Mouse (Mus musculus): Measurements from ENCODE around the gene Col6a1.
A peak's percentile ranks its signal among the peaks of the same experiment; 100 is the strongest.

The Col6a1 gene

DNA sequence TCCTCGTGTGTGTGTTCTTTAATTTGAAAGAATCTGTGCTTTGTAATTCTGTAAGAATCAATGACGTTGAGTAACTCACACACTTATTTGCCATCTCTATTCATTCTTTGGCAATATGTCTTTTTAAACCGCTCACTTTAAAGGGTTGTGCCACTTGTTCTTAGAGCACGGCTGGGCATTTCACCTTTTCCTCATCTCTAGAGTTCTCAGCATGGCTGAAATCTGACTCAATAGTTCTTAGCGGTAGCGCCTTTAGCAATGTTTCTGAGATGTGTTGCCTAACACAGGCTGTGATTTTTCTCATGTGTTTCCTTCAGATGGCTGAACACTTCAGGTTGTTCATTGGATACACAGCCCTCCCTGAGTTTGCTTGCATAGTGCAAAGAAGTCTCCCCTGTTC, 51.4 kb downstream of the Col6a1 start:
- no peak for DNase-seq

DNA sequence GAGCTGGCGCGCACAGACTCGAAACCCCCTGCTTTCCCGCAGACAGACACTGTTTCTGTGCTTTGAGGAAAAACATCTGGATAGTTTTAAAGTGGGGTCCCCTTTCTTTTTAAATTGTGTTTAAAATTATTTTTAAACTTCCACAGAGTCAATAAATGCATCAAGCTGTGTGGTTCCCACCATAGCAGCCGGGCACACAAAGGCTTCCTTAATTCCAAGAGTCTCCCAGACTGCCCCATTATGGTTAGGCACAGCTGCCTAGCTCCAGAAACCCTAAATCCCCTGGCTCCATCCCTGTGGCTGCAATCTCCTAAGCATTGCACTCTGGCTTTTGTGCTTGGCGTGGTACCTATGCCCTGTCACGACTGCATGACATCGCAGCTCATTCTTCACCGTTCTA, 54.0 kb downstream of the Col6a1 start:
- DNase-seq: no peak

DNA sequence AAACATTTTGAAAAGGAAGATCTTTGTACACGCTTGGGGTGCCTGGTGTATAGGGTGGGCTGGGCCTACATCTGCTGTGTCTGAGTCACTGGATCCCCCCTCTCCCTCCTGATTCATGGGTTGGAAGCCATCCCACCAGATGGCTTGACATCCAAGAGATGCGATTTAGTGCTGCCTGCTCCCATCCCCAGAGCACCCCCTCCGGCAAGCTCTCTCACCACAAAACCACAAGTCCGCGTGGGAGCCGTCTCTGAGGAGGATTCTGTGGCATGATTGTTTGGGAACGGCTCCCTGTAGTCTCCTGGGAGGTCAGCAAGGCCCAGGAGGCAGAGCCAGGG, 57.1 kb downstream of the Col6a1 start:
- peak; percentile 44 for DNase-seq

DNA sequence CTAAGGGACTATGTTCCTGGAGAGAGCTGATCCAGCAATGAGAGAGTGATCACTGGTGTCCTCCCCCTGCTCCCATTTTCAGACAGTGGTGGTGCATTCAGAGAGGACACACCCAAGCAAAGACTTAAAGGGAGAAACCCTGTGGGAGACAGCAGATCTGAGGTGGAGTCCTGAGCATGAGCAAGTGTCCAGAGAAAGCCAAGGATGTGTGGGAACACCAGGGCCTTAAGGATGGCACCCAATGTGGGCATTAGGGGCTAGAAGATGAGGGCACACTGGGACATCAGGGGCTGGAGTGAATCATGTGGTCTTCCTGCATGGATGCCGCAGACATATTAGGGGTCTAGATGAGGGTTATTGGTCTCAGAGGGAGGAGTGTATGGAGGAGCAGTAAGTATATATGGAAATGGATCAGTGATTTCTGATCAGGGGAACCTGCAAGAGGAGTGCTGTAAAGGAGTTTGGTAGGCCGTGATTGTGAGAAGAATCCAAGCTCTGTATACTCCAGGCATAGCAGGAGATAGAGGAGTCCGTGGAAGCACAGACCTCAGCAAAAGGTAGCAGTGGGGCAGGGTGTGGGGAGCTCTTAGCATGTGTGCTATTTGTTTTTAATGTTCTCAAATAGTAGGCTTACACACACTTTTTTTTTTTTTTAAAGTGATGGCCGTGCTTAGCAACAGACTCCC, 57.6 kb downstream of the Col6a1 start:
- DNase-seq: no peak

GRCm38 (mm10) chr10:76667197-76667805, 58.7 kb downstream of the Col6a1 start:
- no peak for DNase-seq

DNA sequence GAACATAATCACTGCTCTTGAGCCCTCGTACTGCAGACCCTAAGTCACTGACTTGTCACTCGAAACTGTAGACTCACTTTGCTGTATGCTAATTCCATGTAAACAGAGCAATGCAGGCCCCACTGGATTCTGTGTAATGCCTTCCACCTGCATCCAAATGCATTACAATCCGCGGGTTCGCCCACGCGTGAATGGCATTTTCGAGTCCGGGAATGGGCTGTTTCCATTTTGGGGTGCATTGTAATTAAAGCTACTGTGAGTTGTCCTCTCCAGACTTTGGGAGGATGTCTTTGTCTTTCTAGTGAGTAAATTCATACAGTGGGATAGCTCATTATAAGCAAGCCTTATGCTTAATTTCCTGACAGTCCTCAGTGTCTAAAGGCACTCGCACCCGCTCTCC, 60.4 kb downstream of the Col6a1 start:
- DNase-seq: no peak

DNA sequence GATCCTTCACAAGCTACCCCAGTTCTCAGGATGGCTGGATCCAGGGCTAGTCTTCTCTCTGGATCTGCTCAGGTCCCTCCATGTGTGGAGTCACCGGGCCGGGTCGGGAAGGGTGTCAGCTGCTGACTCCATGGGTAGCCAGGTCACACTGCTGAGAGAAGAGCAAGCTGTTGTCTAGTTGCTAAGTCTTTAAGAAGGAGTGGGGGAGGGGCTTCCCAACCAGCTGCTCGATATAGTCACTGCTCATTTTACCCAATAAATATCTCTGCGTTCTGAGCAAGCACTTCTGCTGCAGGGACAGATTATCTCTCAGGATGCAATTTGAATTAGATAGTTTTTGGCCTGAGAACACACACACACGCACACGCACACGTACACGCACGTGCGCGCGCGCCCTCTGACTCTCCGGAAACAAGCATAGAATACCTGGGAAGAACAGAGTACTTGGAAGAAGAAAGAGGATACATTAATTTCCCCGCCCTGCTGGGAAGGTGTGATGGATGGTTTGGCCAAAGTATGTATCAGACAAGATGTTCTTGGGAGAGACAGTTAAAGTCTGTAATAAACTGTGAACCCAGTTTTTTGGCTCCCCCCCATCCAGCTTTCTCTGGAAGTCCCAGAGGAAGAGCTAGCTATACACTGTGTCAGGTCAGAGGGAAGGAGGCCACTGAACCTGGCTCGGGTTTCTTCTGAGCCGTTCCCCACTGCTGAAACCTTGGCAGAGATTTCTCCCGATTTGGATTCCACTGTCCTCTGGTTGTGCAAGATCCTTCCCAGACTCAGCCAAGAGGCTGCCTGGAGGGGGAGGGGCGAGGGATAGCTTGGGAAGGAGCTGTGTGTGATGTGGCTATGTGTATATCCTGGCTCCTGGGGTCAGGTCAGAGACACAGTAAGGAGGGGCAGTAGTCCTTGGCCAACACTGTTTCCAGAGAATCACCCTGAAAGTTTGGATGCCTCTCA, 61.5 kb downstream of the Col6a1 start:
- DNase-seq: peak; percentile 27

Data from liver (tissue).